Mouse (Mus musculus): ENCODE measurements around the gene Zfp106.

The Zfp106 gene

DNA sequence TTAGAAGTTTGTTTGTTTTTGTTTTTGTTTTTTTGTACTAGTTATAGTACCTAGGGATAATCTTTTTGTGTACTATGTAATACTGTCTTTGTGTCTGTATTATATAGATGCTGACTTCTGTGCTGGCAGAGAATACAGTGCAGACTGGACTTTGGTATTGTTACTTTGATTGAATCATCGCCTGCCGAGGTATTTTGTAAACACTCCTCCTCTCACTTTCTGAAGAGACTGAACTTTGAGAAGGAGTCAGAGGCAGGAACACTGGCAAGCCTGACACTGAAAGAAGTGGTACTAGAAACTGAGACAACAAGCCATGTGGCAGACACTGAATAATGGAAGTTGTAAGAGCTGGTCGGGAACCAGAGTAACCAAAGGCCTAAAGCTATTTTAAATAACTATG is 6.8 kb downstream of the Zfp106 start:
- DNase-seq (ENCODE audit: extremely low read depth, low read depth): no peak

- DNase-seq (ENCODE audit: extremely low read depth, low read depth): peak; percentile 62
Measured at GRCm38 (mm10) chr2:120544732-120545131, 18.9 kb downstream of the Zfp106 start.

- DNase-seq (ENCODE audit: extremely low read depth, low read depth): peak; percentile 31
Measured at GRCm38 (mm10) chr2:120539778-120540208, 23.9 kb downstream of the Zfp106 start.

GRCm38 (mm10) chr2:120539333-120539732 is 24.3 kb downstream of the Zfp106 start:
- DNase-seq (ENCODE audit: extremely low read depth, low read depth): no peak

GRCm38 (mm10) chr2:120531223-120531622 is 32.4 kb downstream of the Zfp106 start:
- peak; percentile 50 for DNase-seq (ENCODE audit: extremely low read depth, low read depth)

DNA sequence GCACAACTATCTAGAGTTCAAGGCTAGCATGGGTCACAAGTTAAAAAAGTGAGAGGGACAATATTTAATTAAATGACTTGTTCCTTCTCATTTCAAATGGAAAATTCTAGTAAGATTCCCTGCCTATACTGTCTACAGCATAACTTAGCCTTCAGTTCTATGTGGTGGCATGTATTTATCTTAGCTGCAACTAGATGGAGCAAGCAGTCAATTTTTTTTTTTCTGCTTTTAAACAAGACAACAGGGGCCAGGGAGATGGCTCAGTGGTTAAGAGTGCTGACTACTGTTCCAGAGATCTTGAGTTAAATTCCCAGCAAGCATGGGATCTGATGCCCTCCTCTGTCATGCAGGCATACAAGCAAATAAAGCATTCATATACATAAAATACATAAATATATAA is 34.1 kb downstream of the Zfp106 start:
- no peak for DNase-seq (ENCODE audit: extremely low read depth, low read depth)

- DNase-seq (ENCODE audit: extremely low read depth, low read depth): no peak
Measured at GRCm38 (mm10) chr2:120526771-120527170, 36.9 kb downstream of the Zfp106 start.

DNA sequence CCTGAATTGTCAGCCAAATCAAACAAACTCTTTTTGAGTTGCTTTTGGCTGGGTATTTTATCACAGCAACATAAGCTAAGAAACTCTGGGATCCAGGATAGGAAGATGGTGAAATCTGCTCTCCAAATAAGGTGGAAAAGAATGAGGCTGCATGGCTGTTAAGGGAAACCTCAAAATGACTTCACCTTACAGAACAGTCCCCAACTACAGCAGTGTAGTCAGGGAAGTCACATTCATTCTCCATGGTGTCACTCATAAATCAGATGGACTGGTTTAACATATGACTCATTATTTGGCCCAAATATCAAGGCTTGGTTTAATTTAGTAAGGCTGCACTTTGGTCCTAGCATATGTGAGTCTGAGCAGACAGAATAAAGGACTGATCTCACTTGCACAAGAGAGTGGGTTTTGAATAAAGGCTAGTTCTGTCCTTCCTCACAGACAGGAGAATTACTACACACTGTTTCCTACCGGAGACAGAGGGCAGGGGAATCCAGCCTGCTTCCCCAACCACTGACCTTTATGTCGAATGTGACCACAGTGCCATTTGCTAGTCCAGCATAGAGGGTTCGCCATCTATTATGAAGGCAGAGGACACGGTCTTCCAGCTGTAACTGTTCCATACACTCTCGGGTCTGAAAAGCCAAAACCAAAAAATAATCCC is 45.0 kb downstream of the Zfp106 start:
- no peak for DNase-seq (ENCODE audit: extremely low read depth, low read depth)

DNA sequence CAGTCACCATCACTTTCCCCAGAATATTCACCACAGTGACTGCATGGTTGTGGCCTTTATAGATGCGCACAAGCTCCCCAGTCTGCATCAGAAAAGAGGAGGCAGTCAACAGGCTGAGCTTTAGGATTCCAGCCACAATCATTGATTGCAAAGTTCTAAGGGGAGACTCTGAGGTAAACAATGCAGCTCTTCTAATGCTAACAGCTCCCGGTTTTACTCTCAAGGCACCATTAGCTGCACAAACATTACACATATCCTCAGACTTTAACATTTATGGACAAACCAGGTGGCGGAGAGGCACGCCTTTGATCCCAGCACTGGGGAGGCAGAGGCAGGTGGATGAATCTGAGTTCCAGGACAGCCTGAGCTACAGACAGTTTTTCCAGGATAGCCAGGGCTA is 49.5 kb downstream of the Zfp106 start:
- DNase-seq (ENCODE audit: extremely low read depth, low read depth): no peak

DNA sequence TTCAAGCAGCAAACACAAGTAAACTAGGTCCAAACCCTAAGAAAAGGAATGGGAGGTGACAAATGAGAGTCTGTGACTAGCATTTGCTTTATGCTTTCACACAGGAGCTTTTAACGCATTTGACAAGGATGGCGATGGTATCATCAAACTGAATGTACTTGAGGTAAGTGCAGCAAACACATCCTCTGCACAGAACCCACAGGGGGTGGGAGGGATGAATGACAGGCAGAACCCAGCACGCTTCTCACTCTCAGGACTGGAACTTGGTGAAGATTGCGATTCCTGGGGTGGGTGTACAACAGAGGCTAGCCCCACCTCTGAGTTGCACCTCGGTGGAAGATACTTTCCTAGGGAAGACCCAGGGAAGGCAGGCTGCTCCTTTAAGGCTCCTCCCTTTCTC is 59.7 kb downstream of the Zfp106 start:
- DNase-seq (ENCODE audit: extremely low read depth, low read depth): no peak

DNA sequence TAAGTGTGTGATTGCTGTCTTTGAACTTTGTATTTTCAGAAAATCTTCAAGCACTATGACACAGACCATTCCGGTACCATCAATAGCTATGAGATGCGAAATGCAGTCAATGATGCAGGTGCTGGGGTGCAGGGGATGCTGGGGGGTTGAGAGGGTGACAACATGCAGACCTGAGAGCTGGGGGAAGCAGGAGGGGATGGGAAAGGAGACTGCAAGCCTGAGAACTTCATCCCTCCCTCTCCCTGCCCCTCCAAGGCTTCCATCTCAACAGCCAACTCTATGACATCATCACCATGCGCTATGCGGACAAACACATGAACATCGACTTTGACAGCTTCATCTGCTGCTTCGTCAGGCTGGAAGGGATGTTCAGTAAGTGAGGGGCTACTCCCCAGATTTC is 60.5 kb downstream of the Zfp106 start:
- DNase-seq (ENCODE audit: extremely low read depth, low read depth): no peak

GRCm38 (mm10) chr2:120502605-120502990 is 61.0 kb downstream of the Zfp106 start:
- no peak for DNase-seq (ENCODE audit: extremely low read depth, low read depth)

DNA sequence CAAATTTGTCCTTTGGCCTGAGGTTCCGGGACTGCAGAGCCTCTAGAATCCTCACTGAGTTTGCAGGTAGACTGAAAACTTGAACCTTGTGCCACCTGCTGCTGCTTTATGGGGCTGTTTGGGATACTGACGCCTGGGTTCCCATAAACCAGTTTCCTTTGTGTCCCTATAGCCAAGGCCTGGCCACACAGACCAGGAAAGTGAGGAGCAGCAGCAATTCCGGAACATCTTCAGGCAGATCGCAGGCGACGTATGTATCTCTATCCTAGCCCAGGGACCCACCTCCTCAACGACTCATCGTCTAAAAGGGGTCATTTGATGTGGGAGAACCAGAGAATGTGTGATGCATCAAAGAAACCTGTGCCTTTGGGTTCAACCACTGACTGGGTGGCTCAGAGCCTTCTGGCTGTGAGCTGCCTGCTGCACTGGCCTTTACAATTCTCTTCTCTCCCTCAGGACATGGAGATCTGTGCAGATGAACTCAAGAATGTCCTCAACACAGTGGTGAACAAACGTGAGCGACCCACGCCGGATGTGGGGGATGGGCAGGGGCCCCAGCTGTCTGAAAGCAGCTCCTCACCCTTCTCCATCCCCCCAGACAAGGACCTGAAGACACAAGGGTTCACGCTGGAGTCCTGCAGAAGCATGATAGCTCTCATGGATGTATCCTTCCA is 61.6 kb downstream of the Zfp106 start:
- no peak for DNase-seq (ENCODE audit: extremely low read depth, low read depth)

DNA sequence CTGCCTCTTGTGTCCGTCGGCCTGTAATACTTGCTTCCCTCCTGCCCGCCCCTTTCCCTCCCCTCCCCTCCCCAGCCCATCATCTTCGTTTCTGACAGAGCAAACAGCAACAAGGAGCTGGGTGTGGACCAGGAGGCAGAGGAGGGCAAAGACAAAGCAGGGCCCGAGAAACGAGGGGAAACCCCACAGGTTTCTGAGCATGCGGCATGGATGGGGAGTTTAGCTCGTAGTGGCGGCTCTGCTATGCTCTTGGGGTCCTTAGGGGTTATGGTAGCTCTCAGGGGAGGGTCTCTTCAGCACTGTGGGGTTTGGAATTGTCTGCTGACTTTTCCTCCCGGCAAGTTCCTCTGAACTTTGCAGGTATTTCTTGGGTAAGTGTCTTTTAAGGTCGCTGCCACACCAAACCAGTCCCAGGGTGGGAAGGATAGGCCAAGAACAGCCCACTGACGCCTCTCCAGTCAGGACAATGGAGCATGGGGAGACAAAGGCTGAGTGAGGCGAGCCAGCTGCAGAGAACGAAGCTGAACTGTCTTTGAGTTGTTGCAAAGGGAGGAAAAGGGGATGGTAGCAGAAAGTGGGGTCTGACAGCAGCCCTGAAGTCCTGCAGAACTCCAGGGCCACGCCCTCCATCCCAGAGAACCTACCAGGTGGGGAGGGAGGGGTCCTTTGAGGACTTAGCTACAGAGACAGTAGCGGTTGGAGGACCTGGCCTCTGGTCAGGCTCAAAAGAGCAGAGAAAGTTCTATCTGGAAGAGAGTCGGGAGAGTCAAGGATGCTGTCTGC is 62.3 kb downstream of the Zfp106 start:
- DNase-seq (ENCODE audit: extremely low read depth, low read depth): no peak

DNA sequence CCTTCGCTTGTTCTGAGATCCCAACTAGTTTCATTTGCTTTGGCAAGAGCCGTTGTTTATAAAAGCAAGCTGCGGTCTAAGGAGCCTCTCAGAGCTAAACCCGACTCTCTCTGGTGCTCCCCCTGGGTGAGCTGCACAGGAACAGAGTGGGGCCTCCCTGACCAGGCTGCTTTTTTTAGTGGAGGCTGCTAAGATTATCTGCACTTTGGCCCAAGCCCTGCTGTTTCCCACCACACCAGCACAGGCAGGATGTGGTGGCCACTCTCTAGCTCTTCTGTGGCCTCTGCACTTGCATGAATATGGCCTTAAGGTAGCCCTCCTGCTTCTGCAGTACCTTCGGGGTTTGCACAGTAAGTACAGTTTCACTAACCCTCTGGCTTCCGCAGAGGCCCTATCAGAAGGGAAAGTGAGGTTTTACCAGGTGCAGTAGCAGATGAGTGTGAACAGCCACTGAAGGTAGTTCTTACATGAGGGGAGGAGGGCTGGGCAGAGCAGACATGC is 63.6 kb downstream of the Zfp106 start:
- no peak for DNase-seq (ENCODE audit: extremely low read depth, low read depth)

GRCm38 (mm10) chr2:120496511-120496910 is 67.1 kb downstream of the Zfp106 start:
- no peak for DNase-seq (ENCODE audit: extremely low read depth, low read depth)

GRCm38 (mm10) chr2:120493254-120493653 is 70.4 kb downstream of the Zfp106 start:
- DNase-seq (ENCODE audit: extremely low read depth, low read depth): no peak

- DNase-seq (ENCODE audit: extremely low read depth, low read depth): no peak
Measured at GRCm38 (mm10) chr2:120484241-120484640, 79.4 kb downstream of the Zfp106 start.

DNA sequence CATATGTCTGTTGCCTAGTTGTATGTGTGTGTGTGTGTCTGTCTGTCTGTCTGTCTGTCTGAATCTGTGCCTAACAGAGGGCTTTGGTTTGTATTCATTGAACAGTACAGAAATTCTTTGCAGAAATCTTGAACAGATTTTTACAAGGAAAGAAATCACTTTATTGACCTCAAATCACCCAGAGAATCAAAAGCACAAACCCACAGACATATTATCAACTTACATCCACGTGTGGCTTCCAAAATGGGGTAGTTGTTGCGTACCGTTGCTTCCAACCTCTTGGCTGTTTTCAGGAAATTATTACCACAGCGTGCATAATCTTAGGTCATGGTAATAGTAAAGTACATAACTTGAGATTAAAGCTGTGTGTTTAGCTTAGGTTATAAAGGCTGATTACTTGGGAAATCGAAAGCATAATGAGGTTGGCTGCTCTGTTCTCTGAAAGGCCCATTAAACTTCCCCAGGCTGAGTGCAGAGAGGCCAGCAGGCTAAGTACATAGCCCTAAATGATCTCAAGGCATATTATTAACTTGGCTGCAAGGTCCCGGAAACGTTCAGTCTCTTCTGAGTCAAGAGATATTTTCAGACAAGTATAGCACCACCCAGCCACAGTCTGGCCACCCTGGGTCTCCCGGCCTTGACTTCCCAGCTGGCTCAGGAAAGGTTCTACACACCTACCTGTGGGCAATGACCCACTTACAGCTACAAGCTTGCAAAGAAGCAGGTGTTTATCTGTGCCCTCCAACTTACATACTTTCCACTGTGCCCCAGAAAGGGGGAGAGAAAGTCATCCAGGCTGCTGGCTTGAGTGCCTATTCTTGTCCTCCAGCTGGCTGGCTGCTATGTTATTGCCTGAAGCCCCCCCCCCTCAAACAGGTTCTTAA is 80.9 kb downstream of the Zfp106 start:
- DNase-seq (ENCODE audit: extremely low read depth, low read depth): no peak

GRCm38 (mm10) chr2:120481921-120482320 is 81.7 kb downstream of the Zfp106 start:
- no peak for DNase-seq (ENCODE audit: extremely low read depth, low read depth)

DNA sequence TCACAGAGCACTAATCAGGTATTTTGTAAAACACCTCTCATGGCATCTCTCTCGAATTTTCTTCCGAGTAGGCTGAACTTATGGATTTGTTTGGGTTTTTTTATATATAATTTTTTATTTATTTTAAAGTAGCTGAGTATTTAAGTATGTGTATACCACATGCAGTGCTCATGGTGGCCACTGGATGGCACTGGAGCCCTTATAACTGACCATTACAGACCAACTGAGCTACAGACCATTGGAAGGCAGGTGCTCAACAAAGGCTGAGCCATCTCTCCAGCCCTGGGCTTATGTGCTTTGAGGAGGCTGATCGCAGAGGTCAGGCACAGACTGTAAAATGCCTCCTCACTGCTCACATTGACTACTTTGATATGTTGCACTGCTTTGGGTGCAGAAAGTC is 85.0 kb downstream of the Zfp106 start:
- peak; percentile 49 for DNase-seq (ENCODE audit: extremely low read depth, low read depth)
